In the genomic region with DNA sequence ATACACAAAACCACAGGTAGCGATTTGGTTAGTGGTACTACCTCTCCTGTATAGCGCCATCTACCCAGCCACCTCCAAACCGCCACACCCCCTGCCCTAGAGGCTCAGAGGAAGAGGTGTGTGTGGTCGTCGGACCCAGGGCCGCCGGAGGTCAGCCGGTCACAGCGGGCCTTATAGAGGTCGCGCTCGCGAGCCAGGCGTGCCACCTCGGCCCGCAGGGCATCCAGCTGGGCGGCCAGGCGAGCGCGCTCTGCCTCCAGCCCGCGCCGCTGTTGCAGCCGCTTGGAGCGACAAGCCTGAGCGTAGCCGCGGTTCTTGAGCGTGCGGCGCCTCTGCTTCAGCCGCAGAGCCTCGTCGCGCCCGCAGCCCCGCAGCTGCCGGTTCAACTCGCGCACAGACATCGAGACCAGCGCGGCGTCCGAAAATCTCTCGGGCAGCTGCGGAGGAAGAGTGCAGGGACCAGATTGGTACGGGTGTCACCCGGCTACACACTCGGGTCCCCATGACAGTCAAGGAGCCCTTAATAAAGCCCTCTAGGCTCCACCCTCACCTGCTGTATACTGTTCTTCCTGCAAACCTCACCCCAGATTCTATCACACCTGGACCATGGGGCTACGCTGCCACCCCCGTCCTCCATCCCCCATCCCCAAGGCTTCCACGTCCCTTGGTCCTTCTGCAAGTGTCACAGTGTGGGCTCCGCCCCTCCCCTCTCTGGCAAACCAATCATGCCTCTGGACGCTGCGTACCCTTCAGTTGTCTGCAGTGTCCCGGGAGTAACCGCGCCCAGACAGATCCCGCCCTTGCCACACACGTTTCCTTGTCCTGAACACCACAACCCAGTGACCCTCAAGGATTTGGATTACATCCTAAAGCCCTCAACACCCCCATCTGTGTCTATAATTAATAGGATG, we compare ENCODE assay signal across 9 mouse cellular contexts. TPM values are rescaled to one million over a fixed set of nuclear protein-coding genes. Genes with fewer than 3 reads are reported as not detected.
A peak's percentile ranks its signal among the peaks of the same experiment; 100 is the strongest.
DNase-seq lines count a peak whose midpoint lies in the region; ATAC-seq and TF ChIP-seq lines count a peak whose summit lies in the region.
"Had no signal": no experiment of that assay in that cellular context is flagged by ENCODE, and none has a peak within 500 bp of the region (broad histone marks: within the 10 kb centered on the region; RNA-seq: fewer than 3 reads in every experiment).

No protein-coding gene starts in this region.

- intact Hi-C loops in heart, postnatal 25 days (cut with DNase I): no loop called here

- WGBS in heart, embryonic 10.5 days: under 1% methylated on average over 61 of the region's 61 CpGs
- WGBS in embryonic facial prominence, embryonic 12.5 days: under 1% methylated on average over 61 of the region's 61 CpGs
- WGBS in hindbrain, postnatal 0 days: under 1% methylated on average over 61 of the region's 61 CpGs
- WGBS in lung, embryonic 14.5 days: under 1% methylated on average over 61 of the region's 61 CpGs

- no peaks in the 10 kb centered on the region for H3K36me3 ChIP-seq in heart, embryonic 10.5 days
- H3K36me3 ChIP-seq in embryonic facial prominence, embryonic 12.5 days: no peaks in the 10 kb centered on the region
- no peaks in the 10 kb centered on the region for H3K36me3 ChIP-seq in hindbrain, postnatal 0 days (ENCODE audit: insufficient read depth, low read length)
- H3K36me3 ChIP-seq in lung, embryonic 14.5 days (ENCODE audit: insufficient read depth): no peaks in the 10 kb centered on the region

- no peak for ATAC-seq in embryonic facial prominence, embryonic 12.5 days (ENCODE audit: insufficient number of reproducible peaks, insufficient read depth, low FRiP score, low TSS enrichment)
- peak; percentile 72 for ATAC-seq in hindbrain, postnatal 0 days
- peak; percentile 61; the same call in 1 of the 2 replicates for ATAC-seq in lung, embryonic 14.5 days (ENCODE audit: insufficient read depth)
- ATAC-seq: Patski had no signal

- TF ChIP-seq CTCF in hindbrain, postnatal 0 days (IDR thresholded peaks at IDR 0.05; ENCODE audit: low read depth): peak; percentile 52
- TF ChIP-seq CTCF in lung, embryonic 14.5 days (IDR thresholded peaks at IDR 0.05; ENCODE audit: low read depth): 0 out of 2 replicates have a peak, but pooled peaks have one; percentile 24

- peak overlapping the region; percentile 54; the same call in 1 of the 2 replicates for H3K27ac ChIP-seq in heart, embryonic 10.5 days
- H3K27ac ChIP-seq in embryonic facial prominence, embryonic 12.5 days: no peak overlapping the region
- peak overlapping the region; percentile 84 for H3K27ac ChIP-seq in hindbrain, postnatal 0 days
- no peak overlapping the region for H3K27ac ChIP-seq in lung, embryonic 14.5 days (ENCODE audit: low read depth)

- H3K4me2 ChIP-seq in embryonic facial prominence, embryonic 12.5 days (replicated peaks): peak overlapping the region; percentile 93
- peak overlapping the region; percentile 79 for H3K4me2 ChIP-seq in hindbrain, postnatal 0 days (ENCODE audit: low read depth, low read length)
- peak overlapping the region; percentile 92 for H3K4me2 ChIP-seq in lung, embryonic 14.5 days

- peak overlapping the region; percentile 53 for H3K9ac ChIP-seq in embryonic facial prominence, embryonic 12.5 days
- H3K9ac ChIP-seq in hindbrain, postnatal 0 days (replicated peaks; ENCODE audit: low read length): peak overlapping the region; percentile 65
- peak overlapping the region; percentile 38 for H3K9ac ChIP-seq in lung, embryonic 14.5 days

- H3K4me1 ChIP-seq in heart, embryonic 10.5 days: peaks cover 33% of the 10 kb centered on the region
- peaks cover 5% of the 10 kb centered on the region; the same call in 1 of the 2 replicates for H3K4me1 ChIP-seq in embryonic facial prominence, embryonic 12.5 days
- H3K4me1 ChIP-seq in hindbrain, postnatal 0 days (ENCODE audit: insufficient read depth, low read length): peaks cover 12% of the 10 kb centered on the region; the same call in 1 of the 2 replicates
- H3K4me1 ChIP-seq in lung, embryonic 14.5 days (ENCODE audit: insufficient read depth): no peaks in the 10 kb centered on the region

- H3K4me3 ChIP-seq in heart, embryonic 10.5 days: peak overlapping the region; percentile 66
- H3K4me3 ChIP-seq in embryonic facial prominence, embryonic 12.5 days: peak overlapping the region; percentile 44
- peak overlapping the region; percentile 45 for H3K4me3 ChIP-seq in hindbrain, postnatal 0 days (ENCODE audit: low read length)
- peak overlapping the region; percentile 45 for H3K4me3 ChIP-seq in lung, embryonic 14.5 days (ENCODE audit: low read depth, low read length)

- no peak for DNase-seq in heart, embryonic 10.5 days (ENCODE audit: low spot score)
- DNase-seq in heart, postnatal 25 days (ENCODE audit: low spot score): no peak
- DNase-seq in ZHBTc4 (ENCODE audit: low read depth, low spot score): peak; percentile 58
- DNase-seq in hindbrain, postnatal 0 days (ENCODE audit: low spot score): peak; percentile 74
- DNase-seq in lung, embryonic 14.5 days: peak; percentile 62
- DNase-seq in right cerebral cortex, postnatal 10 days (ENCODE audit: low spot score in 2 of 2): peak; percentile 57 to 72
- DNase-seq in spleen, adult 18-20 months: no peak

- no peaks in the 10 kb centered on the region for H3K9me3 ChIP-seq in heart, embryonic 10.5 days
- H3K9me3 ChIP-seq in embryonic facial prominence, embryonic 12.5 days: no peaks in the 10 kb centered on the region
- H3K9me3 ChIP-seq in hindbrain, postnatal 0 days (ENCODE audit: low read length): no peaks in the 10 kb centered on the region
- H3K9me3 ChIP-seq in lung, embryonic 14.5 days (ENCODE audit: low read depth, low read length): no peaks in the 10 kb centered on the region

- peaks cover 94% of the 10 kb centered on the region for H3K27me3 ChIP-seq in heart, embryonic 10.5 days (ENCODE audit: insufficient read depth, poor library complexity, severe bottlenecking)
- peaks cover 46% of the 10 kb centered on the region for H3K27me3 ChIP-seq in embryonic facial prominence, embryonic 12.5 days
- H3K27me3 ChIP-seq in hindbrain, postnatal 0 days (ENCODE audit: insufficient read depth, low read length): no peaks in the 10 kb centered on the region
- H3K27me3 ChIP-seq in lung, embryonic 14.5 days (ENCODE audit: insufficient read depth, low read length): peaks cover 28% of the 10 kb centered on the region

RNA-seq across cellular contexts. Expression of gene Nrl, which starts 4.1 kb away (rescaled TPM):
- not detected in 2 replicates for polyA plus RNA-seq in heart, embryonic 10.5 days (2016; fragmentation: Nextera tagmentation; extraction: Ambion mirVana)
- under 1 TPM in 1 of 2 experiments, not detected in 1; 0.18 TPM for total RNA-seq in heart, postnatal 25 days (2021)
- 0.11 TPM in 1 of 2 replicates, not detected in the other for polyA plus RNA-seq in embryonic facial prominence, embryonic 12.5 days (2016; fragmentation: Nextera tagmentation; extraction: Ambion mirVana)
- 4.4 and 7.1 TPM in 2 replicates for total RNA-seq in hindbrain, postnatal 0 days (2014; rRNA removed)
- polyA plus RNA-seq in hindbrain, postnatal 0 days (2015; fragmentation: Nextera tagmentation; extraction: Ambion mirVana): 0.23 and 0.33 TPM in 2 replicates
- not detected in 2 replicates for polyA plus RNA-seq in lung, embryonic 14.5 days (2014; fragmentation: Nextera tagmentation; extraction: Ambion mirVana)
- polyA plus RNA-seq: Patski had no signal

RNA-seq across cellular contexts. Expression of gene Cpne6, which starts 10.5 kb away (rescaled TPM):
- polyA plus RNA-seq in heart, embryonic 10.5 days (2016; fragmentation: Nextera tagmentation; extraction: Ambion mirVana): 0.36 and 0.41 TPM in 2 replicates
- total RNA-seq in heart, postnatal 25 days (2021): not detected
- 0.55 and 0.90 TPM in 2 replicates for polyA plus RNA-seq in embryonic facial prominence, embryonic 12.5 days (2016; fragmentation: Nextera tagmentation; extraction: Ambion mirVana)
- 8.3 and 19.7 TPM in 2 replicates for total RNA-seq in hindbrain, postnatal 0 days (2014; rRNA removed)
- 25.3 and 28.0 TPM in 2 replicates for polyA plus RNA-seq in hindbrain, postnatal 0 days (2015; fragmentation: Nextera tagmentation; extraction: Ambion mirVana)
- polyA plus RNA-seq in lung, embryonic 14.5 days (2014; fragmentation: Nextera tagmentation; extraction: Ambion mirVana): 0.15 and 0.25 TPM in 2 replicates
- polyA plus RNA-seq: Patski had no signal

RNA-seq across cellular contexts. Expression of gene Pck2, which starts 19.4 kb away (rescaled TPM):
- polyA plus RNA-seq in heart, embryonic 10.5 days (2016; fragmentation: Nextera tagmentation; extraction: Ambion mirVana): 31.5 and 32.5 TPM in 2 replicates
- 10 to 100 TPM; 11.7 to 14.3 TPM for total RNA-seq in heart, postnatal 25 days (2021)
- 35.2 and 36.1 TPM in 2 replicates for polyA plus RNA-seq in embryonic facial prominence, embryonic 12.5 days (2016; fragmentation: Nextera tagmentation; extraction: Ambion mirVana)
- total RNA-seq in hindbrain, postnatal 0 days (2014; rRNA removed): 30.5 and 32.0 TPM in 2 replicates
- 19.9 and 22.5 TPM in 2 replicates for polyA plus RNA-seq in hindbrain, postnatal 0 days (2015; fragmentation: Nextera tagmentation; extraction: Ambion mirVana)
- polyA plus RNA-seq in lung, embryonic 14.5 days (2014; fragmentation: Nextera tagmentation; extraction: Ambion mirVana): 52.1 and 55.4 TPM in 2 replicates

RNA-seq across cellular contexts. Expression of gene Carmil3, which starts 30.3 kb away (rescaled TPM):
- 1.5 and 3.3 TPM in 2 replicates for polyA plus RNA-seq in heart, embryonic 10.5 days (2016; fragmentation: Nextera tagmentation; extraction: Ambion mirVana)
- total RNA-seq in heart, postnatal 25 days (2021): 1 to 10 TPM; 2.3 to 2.4 TPM
- polyA plus RNA-seq in embryonic facial prominence, embryonic 12.5 days (2016; fragmentation: Nextera tagmentation; extraction: Ambion mirVana): 6.2 TPM in 2 replicates
- total RNA-seq in hindbrain, postnatal 0 days (2014; rRNA removed): 90.5 and 120 TPM in 2 replicates
- polyA plus RNA-seq in hindbrain, postnatal 0 days (2015; fragmentation: Nextera tagmentation; extraction: Ambion mirVana): 23.8 and 25.2 TPM in 2 replicates
- 2.8 and 3.1 TPM in 2 replicates for polyA plus RNA-seq in lung, embryonic 14.5 days (2014; fragmentation: Nextera tagmentation; extraction: Ambion mirVana)

RNA-seq across cellular contexts. Expression of gene Dcaf11, which starts 39.1 kb away (rescaled TPM):
- polyA plus RNA-seq in heart, embryonic 10.5 days (2016; fragmentation: Nextera tagmentation; extraction: Ambion mirVana): 69.9 and 75.2 TPM in 2 replicates
- 100 to 1,000 TPM; 129 to 130 TPM for total RNA-seq in heart, postnatal 25 days (2021)
- 71.3 and 78.4 TPM in 2 replicates for polyA plus RNA-seq in embryonic facial prominence, embryonic 12.5 days (2016; fragmentation: Nextera tagmentation; extraction: Ambion mirVana)
- total RNA-seq in hindbrain, postnatal 0 days (2014; rRNA removed): 97.9 and 118 TPM in 2 replicates
- polyA plus RNA-seq in hindbrain, postnatal 0 days (2015; fragmentation: Nextera tagmentation; extraction: Ambion mirVana): 94.1 and 102 TPM in 2 replicates
- polyA plus RNA-seq in lung, embryonic 14.5 days (2014; fragmentation: Nextera tagmentation; extraction: Ambion mirVana): 53.9 and 62.3 TPM in 2 replicates

Comparison
In these comparisons a context has a peak if more than half of its experiments do, and no peak if none do; other contexts are left out.
1. DNase-seq: peak in ZHBTc4 (single experiment), hindbrain, postnatal 0 days (single experiment), lung, embryonic 14.5 days (single experiment) and right cerebral cortex, postnatal 10 days (2 of 2); none in heart, embryonic 10.5 days (single experiment), heart, postnatal 25 days (single experiment) and spleen, adult 18-20 months (0 of 2).
2. H3K27ac ChIP-seq: peak in heart, embryonic 10.5 days (single experiment) and hindbrain, postnatal 0 days (single experiment); none in embryonic facial prominence, embryonic 12.5 days (single experiment) and lung, embryonic 14.5 days (single experiment).
3. RNA of gene Cpne6, which starts 10.5 kb away (polyA plus RNA-seq): 25.3 to 28.0 TPM in hindbrain, postnatal 0 days; 0.55 to 0.90 TPM in embryonic facial prominence, embryonic 12.5 days, 0.36 to 0.41 TPM in heart, embryonic 10.5 days and 0.15 to 0.25 TPM in lung, embryonic 14.5 days; every median in the first group is over 10 times any median in the second.
4. Peak in every context shown above with its lines, with median percentiles within 50 percentile points of each other: H3K4me3 ChIP-seq, H3K4me2 ChIP-seq and H3K9ac ChIP-seq.